Mouse (Mus musculus): Measurements from ENCODE around the gene Serpinc1.
"Not testable (repeated sequence)": the region's sequence is repeated elsewhere in the genome, so short reads cannot be mapped to it uniquely, and the experiment has no call there.

Gene Serpinc1

DNA sequence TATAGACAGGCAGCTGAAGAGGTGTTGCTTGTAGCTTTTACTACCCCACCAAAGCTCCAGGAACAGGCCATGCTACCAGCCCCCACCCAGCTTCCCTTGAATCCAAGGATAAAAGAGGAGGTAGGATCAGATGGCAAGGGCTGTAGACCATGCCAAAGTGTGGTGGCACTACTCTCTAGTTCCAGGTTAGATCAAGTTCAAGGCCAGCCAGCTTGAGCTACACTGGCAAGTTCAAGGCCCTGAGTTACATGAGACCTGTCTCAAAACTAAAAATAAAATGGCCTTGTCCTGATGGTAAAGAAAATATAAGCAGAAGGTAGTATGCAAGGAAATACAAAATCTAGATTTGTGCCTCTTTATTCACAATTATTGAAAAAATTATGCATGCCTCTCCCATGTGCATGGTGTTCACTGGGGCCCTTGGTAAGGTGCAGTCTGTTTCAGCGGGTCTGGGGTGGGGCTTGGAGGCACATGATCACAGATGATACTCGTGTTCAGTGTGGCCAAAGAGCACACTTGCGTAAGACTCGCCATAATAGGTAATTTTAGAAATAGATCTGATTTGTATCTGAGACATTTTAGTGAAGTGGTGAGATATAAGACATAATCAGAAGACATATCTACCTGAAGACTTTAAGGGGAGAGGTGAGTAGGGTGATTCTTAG is at the start of gene Serpinc1:
Gene Serpinc1, plus strand, starts transcription at position 515 of the 665 bp plus-strand sequence.
- DNase-seq (ENCODE audit: low spot score), result no peak

DNA sequence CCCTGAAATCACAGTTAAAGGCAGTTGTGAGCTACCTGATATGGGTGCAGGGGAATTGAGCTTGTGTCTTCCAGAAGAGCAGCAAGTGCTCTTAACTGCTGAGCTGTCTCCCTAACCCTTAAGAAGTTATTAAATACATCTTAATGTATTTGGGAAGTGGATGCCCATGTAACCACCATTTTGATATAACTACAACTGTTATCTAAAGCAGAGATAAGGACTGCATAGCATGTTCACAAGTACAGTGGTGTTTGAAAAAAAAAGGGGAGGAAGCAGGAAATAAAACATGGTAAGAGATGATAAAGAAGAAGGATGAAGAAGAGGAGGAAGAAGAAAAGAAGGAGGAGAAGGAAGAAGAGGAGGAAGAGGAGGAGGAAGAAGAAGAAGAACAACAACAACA is 47.1 kb upstream of the Serpinc1 start:
- no peak for DNase-seq (ENCODE audit: low spot score)

DNA sequence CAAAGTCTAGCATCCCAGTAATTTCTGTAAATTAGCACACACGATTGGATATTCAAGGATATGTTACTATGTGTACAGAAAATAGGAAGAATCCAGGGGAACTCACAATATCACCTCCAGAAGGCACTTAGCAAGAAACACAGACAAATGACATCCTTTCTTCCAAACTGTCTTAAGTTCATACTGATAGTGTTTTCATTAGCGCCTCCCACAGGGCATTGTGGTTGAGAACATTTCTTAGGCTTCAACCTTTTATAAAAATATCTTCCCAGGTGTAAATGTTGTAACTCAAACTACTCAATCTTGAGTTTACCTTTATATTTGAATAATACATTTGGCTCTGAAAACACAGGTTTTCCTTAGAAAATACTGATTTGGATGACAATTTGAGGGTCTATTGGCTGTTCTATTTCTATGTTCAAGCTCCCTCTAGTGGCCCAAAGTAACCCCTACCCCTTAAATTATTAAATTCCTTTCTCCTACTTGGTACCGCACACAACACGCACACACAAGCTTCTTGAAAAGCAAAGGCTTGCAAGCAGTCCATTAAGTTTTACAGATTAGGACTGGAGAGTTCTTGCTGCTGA is 44.4 kb upstream of the Serpinc1 start:
- DNase-seq (ENCODE audit: low spot score), result no peak

DNA sequence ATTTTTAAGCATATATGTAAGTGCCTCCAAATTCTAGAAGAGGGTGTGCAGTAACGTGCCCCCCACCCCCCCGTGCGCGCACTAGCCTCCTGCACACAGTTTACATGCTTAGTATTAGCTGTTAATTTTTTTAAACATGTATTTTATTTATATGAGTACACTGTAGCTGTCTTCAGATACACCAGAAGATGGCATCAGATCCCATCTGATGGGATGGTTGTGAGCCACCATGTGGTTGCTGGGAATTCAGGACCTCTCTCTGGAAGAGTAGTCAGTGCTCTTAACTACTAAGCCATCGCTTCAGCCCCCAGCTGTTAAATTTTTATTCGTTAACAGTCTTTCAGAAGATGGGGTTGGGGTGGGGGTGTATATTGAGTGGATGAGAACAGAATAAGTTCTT is 42.8 kb upstream of the Serpinc1 start:
- DNase-seq (ENCODE audit: low spot score), result no peak

DNA sequence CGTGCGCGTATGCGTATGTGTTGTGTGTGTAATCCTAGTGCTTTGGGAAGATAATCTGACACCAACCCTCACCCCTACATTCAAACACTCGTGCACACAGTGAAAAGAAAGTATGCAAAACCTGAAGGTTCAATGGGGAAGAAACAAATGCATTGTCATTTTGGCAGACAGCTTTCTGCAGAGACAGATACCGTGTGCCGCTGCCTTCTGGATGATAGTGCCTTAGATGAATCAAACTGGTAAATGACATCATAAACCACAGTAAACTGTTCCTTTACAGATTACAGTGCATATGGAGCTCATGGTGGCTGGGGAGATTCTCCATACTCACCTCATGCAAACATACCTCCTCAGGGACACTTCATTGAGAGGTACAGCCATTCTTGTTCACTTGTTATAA is 15.2 kb upstream of the Serpinc1 start:
- DNase-seq (ENCODE audit: low spot score), result no peak

DNA sequence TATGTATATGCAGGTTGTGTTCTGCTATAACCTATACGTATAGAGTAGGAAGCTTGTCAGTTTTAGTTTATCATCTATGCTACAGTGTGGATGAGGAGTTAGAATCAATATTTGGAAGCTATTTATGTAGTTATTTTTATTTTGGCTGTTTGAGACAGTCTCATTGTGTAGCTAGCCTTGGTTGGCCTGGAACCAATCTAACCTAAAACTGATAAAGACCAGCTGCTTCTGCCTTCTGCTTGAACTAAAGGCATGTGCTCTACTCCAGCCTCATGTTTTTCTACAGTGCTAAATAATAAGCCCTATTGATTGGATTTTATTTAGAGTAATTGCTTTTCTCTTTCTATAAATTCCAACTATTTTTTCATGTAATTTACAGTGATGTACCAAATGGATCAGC is 11.1 kb upstream of the Serpinc1 start:
- DNase-seq (ENCODE audit: low spot score), result no peak

DNA sequence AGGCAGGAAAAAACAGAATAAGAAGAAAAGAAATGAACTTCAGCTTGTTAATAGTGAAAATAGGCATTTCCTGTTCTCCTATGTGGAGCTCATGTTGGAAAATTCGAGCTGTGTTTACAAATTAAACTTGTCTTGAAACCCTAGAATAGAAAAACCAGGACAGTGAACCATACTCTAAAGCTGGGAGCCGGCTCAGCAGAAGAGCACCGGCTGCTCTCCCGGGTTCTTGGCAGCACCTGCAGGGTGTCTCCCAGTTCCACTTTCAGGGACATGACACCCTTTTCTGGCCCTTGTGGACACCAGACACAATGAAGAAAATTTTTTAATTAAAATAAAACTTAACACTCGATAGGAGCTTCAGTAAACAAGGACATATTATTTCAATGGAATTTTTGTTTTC is 9.7 kb upstream of the Serpinc1 start:
- no peak for DNase-seq (ENCODE audit: low spot score)

DNA sequence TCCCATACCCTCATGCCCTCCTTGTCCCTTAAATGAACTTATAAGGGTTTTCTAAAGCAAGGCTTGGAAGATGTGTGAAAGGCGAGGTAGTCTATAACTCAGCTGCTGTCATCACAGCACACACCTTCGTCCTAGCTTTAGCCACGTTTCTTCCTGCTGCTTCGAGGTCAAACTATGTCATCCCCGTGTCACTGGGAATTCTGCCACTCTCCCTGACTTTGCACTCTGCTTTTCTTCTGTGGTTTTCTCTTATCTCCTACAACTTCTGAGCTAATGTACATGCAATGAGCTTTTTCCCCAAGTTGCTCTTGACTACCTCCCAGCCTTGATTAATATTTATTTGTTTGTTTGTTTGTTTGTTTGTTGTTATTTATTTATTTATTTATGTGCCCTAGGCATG is 1.6 kb downstream of the Serpinc1 start:
- no peak for DNase-seq (ENCODE audit: low spot score)

DNA sequence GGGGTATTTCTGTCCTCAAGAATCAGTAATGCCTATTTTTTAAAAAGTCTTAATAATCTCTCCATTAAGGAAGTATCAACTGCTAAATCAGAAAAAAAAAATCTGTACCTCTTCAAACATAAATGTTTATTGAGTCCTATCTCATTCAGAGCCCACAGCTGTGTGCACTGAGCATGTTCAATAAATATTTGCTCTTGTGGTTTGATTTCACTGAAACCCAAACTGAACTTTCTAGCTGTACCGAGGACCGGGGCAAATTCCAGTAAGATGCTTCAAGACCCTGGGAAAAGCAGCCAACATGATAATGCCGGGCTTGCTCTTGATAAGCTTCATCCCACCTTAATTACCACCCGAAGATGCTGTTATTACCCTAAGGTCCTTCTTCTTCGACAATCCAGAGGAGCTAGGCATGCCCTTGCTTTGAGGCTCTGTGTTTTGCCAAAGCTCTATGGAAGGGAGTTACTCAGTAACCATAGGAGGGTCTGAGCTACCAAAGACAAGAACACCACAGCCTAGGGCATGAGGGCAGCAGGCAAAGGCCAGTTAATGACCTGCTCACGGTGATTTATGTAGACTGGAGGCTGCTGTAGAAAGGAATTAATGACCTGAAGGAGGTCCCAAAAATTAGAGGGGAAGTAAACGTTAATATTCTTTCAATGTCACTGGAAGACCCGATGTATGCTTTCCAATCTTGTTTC is 2.3 kb downstream of the Serpinc1 start:
- DNase-seq (ENCODE audit: low spot score), result no peak

DNA sequence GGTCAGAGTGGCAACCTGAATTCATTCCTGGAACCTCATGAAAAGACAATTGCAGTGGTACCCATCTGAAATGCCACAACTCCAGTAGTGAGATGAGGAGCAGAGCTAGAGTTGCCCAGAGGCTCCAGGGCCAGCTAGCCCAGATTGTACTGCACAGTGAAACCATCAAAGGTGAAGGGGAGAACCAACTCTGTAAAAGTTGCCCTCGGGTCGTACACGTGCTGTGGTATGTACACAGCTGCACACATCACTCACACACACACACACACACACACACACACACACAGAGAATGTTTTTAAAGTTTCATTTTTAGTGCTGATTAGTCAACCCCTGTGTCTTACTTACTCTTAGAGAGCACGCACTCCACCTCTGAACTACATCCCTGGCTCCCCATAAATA is 3.0 kb downstream of the Serpinc1 start:
- DNase-seq (ENCODE audit: low spot score), result no peak

DNA sequence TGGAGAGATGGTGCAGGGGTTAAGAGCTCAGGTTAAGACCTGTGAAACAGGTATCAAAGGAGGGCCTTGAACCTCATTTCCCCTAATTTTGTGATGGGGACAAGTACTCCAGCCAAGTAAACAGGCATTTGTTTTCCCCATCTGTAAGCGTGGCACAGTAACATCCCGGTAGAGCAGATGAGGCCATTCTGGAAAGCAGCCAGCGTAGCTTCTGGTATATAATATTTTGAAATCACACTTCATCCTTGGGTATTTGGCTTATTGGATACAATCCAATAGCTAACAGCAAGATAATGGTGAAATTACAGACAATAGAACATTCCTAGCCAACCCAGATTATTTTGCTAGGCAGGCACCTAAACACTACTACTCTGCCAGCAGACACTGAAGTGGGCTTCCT is 4.5 kb downstream of the Serpinc1 start:
- no peak for DNase-seq (ENCODE audit: low spot score)

DNA sequence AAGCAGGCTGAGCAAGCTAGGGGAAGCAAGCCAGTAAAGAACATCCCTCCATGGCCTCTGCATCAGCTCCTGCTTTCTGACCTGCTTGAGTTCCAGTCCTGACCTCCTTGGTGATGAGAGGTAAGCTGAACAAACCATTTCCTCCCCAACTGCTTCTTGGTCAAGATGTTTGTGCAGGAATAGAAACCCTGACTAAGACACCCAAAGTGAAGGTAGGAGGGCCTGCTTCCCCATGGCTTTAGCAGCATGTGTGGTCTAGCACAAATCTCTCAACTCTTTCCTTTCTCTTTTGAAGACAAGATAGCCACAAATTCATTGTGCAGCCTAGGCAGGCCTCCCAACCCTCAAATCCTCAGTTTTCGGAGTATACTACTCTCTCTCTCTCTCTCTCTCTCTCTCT is 6.3 kb downstream of the Serpinc1 start:
- DNase-seq (ENCODE audit: low spot score), result not testable (repeated sequence)

DNA sequence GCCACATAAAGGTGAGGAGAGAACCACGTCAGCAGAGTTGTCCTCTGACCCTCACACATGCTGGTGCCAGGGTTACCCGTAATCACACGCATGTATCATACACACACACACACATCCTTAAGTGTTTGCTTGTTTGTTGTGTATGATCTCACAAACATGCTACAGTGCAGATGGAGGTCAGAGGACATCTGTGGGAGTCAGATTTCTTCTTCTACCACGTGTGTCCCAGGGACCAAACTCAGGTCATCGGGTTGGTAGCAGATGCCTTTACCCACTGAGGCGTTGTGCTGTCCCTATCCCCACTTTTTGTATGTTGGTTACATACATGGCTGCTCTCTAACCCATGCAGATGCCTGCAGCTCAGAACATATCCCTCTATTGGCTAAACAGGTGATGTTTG is 7.1 kb downstream of the Serpinc1 start:
- no peak for DNase-seq (ENCODE audit: low spot score)

DNA sequence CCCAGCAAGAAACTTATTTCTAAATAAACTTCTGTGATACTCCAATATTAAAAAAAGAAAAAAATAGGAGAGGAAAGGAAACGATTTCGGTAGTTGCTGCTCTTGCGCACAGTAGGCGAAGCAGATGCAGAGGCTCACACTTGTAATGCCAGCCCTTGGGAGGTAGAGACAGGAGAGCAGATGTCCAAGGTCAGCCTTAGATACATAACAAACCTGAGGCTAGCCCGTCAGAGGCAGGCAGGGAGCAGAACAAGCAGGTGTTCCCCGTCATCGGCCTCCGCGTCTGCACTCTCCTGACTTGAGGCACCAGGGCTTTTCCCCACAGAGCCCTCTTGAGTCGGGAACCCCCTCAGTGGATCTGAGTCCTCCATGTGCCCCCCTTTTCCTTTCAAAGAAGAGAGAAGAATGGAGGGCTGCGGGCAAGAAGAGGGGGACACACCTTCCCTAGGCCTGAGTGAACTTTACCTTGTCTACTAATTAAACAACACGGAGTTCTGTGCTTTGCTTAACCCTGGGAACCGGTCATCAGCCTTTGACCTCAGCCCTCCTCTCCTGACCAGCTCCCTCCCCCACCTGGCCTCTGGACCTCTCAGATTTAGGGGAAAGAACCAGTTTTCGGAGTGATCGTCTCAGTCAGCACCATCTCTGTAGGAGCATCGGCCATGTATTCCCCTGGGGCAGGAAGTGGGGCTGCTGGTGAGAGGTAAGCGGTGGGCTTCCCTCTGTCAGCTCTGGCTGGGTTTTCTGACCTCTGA is 8.7 kb downstream of the Serpinc1 start:
- no peak for DNase-seq (ENCODE audit: low spot score)

DNA sequence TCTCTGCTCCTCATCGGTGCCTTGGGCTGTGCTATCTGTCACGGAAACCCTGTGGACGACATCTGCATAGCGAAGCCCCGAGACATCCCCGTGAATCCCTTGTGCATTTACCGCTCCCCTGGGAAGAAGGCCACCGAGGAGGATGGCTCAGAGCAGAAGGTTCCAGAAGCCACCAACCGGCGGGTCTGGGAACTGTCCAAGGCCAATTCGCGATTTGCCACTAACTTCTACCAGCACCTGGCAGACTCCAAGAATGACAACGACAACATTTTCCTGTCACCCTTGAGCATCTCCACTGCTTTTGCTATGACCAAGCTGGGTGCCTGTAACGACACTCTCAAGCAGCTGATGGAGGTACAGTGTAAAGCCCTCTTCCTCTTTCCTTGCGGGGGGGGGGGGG is 11.0 kb downstream of the Serpinc1 start:
- DNase-seq (ENCODE audit: low spot score), result no peak

DNA sequence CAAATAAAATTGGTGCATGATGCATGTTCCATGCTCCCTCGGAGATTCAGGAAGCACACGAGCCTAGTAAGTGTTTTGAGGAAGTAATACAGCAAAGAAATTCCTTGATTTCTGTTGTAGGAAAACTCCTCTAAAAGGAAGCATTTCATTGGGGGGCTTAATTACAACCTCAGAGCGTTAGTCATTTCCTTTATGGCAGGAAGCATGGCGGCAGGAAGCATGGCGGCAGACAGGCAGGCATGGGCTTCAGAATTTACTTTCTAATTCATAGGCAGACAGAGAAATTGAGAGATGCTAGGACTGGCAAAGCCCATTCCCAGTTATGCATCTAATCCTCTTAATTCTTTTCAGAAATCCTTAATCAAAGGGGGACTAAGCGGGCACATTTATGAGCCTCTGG is 15.5 kb downstream of the Serpinc1 start:
- DNase-seq (ENCODE audit: low spot score), result no peak

DNA sequence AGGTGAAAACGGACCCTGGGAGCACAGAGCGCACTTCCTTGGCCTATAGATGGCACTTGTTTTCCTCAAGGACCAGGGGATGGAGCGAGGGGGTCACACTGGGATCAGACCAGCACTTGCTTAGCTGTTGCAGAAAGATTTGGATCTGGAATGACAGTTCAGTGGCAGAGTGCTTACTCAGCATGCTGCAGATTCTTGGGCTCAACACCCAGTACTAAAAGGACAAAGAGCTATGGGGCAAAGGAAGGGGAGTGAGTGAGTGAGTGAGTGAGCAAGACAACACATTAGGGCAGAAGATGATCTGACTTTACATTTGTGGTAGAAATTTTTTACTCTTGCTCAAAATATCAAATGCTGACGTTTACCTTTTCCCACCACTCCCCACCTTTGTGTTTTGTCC is 26.6 kb downstream of the Serpinc1 start:
- no peak for DNase-seq (ENCODE audit: low spot score)

DNA sequence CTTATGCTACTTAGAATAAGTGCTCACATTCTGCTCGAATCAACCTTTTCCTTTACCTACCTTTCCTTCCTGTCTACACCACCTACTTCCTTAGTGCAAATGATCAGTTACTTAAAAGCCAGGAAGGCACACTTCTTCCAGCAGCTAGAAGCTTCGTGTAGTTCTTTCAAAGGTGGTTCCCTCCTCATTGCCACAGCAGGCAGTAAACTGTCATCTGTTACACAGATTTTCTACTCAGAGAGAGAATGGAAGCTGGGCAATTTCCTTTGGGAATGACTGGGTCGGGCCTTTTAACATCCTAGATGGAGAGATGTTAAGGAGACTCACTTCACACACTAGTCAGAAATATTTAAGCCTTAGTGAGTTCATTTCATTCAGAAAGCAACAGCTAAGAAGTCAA is 27.1 kb downstream of the Serpinc1 start:
- DNase-seq (ENCODE audit: low spot score), result no peak

DNA sequence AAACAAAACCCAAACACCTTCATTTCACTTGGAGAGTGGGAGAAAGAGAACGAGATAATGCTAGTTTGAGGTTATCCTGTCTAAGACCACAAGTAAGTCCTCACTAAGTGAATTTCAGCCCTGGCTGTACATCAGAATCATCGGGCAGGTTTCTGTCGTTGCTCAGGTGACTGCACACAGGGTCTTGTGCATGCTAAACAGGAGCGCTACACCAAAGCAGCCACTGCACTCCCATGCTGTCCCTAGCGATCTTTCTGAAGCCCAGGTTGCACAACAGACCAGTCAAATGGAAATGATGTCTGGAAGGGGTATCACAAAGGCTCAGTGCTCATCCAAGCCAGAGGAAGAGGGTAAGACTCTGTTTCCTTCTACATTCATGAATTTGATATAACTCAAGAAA is 28.1 kb downstream of the Serpinc1 start:
- DNase-seq (ENCODE audit: low spot score), result no peak

DNA sequence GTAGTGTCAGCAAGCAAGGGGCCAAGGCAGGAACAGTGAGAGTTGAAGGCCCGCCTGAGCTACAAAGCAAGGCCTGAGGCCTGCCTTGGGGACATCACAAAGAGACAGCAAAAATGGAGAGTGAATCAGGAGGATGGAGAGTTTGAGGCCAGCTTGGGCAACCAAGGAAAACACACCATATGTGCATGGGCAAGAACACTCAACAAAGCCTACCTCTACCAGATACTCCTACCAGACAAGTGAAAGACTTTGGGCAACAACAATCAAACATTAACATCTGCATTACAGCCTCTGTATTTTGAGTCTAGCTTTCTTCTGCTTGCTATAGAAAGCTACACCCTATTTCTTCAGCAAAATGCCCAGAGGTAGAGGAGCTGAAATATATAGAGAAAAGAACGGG is 29.7 kb downstream of the Serpinc1 start:
- DNase-seq (ENCODE audit: low spot score), result no peak

DNA sequence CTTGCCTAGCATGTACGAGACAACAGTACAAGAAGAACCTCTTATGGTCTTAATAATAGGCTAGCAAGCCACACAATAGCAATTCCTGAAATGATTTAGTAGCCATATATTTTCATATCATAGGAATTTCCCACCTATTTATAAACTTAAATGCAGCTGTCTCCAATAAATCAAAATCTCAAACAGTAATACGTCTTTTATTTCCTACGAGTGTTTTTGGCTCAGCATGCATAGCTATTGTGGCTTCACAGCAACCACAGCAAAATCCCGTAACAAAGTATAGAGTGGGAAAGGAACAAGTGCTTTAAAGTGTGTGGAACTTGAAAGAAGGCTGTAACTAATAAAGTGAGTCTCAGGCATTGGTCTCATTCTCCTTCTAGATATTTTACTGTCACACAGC is 32.1 kb downstream of the Serpinc1 start:
- DNase-seq (ENCODE audit: low spot score), result no peak

DNA sequence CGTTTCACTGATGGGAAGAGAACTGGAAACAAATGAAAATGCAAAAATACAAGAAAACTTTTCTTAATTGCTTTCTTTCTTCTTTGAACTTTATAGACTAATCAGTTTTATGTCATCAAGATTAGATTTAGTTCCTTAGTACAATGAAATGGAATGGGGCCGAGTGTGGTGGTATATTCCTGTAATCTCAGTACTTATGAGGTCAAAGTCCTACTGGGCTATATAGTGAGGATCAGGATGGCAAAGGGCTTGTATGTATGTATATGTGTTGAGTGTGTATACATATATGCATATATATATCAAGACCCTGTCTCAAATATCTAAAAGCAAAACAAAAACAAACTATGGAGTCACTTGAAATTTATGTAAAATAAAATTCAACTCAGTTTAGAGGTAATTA is 38.0 kb downstream of the Serpinc1 start:
- no peak for DNase-seq (ENCODE audit: low spot score)

DNA sequence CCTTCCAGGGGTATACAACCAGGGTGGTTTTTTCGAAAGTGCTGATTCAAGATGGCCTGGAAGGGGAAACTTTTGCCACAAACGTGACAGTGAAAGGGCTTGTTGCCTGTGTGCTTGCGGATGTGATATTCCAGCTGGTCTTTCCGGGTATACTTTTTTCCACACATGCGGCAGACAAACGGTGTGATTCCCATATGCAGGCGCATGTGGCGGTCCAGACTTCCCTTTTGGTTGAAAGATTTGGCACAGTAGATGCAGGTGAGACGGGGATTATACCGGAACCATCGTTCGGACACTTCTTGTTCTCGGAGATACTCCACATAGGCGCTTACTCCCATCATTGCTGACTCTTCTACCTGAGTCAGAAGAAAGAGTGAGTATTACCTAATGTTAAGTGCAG is 41.7 kb downstream of the Serpinc1 start:
- DNase-seq (ENCODE audit: low spot score), result no peak
